Mouse (Mus musculus): Measurements from ENCODE around the gene Mad1l1.

Gene Mad1l1

GRCm38 (mm10) chr5:140263754-140264749 is 57.3 kb downstream of the Mad1l1 start:
- no peak for DNase-seq (ENCODE audit: extremely low read depth, insufficient read length, low spot score)

GRCm38 (mm10) chr5:140262401-140262800 is 59.0 kb downstream of the Mad1l1 start:
- DNase-seq (ENCODE audit: extremely low read depth, insufficient read length, low spot score) = no peak

- DNase-seq (ENCODE audit: extremely low read depth, insufficient read length, low spot score) = no peak
Observed at GRCm38 (mm10) chr5:140261313-140261712, 60.0 kb downstream of the Mad1l1 start.

- no peak for DNase-seq (ENCODE audit: extremely low read depth, insufficient read length, low spot score)
Observed at GRCm38 (mm10) chr5:140258633-140259032, 62.7 kb downstream of the Mad1l1 start.

- no peak for DNase-seq (ENCODE audit: extremely low read depth, insufficient read length, low spot score)
Observed at GRCm38 (mm10) chr5:140258035-140258434, 63.3 kb downstream of the Mad1l1 start.

GRCm38 (mm10) chr5:140257439-140257838 is 63.9 kb downstream of the Mad1l1 start:
- no peak for DNase-seq (ENCODE audit: extremely low read depth, insufficient read length, low spot score)

GRCm38 (mm10) chr5:140256685-140257084 is 64.7 kb downstream of the Mad1l1 start:
- DNase-seq (ENCODE audit: extremely low read depth, insufficient read length, low spot score) = no peak

- DNase-seq (ENCODE audit: extremely low read depth, insufficient read length, low spot score) = no peak
Observed at GRCm38 (mm10) chr5:140255265-140255664, 66.1 kb downstream of the Mad1l1 start.

- no peak for DNase-seq (ENCODE audit: extremely low read depth, insufficient read length, low spot score)
Observed at GRCm38 (mm10) chr5:140254656-140255055, 66.7 kb downstream of the Mad1l1 start.

- no peak for DNase-seq (ENCODE audit: extremely low read depth, insufficient read length, low spot score)
Observed at GRCm38 (mm10) chr5:140251989-140252388, 69.4 kb downstream of the Mad1l1 start.

GRCm38 (mm10) chr5:140250370-140250769 is 71.0 kb downstream of the Mad1l1 start:
- DNase-seq (ENCODE audit: extremely low read depth, insufficient read length, low spot score) = no peak

GRCm38 (mm10) chr5:140249359-140250062 is 71.8 kb downstream of the Mad1l1 start:
- no peak for DNase-seq (ENCODE audit: extremely low read depth, insufficient read length, low spot score)

GRCm38 (mm10) chr5:140248101-140248500 is 73.3 kb downstream of the Mad1l1 start:
- DNase-seq (ENCODE audit: extremely low read depth, insufficient read length, low spot score) = no peak

- no peak for DNase-seq (ENCODE audit: extremely low read depth, insufficient read length, low spot score)
Observed at GRCm38 (mm10) chr5:140240235-140240634, 81.1 kb downstream of the Mad1l1 start.

- DNase-seq (ENCODE audit: extremely low read depth, insufficient read length, low spot score) = no peak
Observed at GRCm38 (mm10) chr5:140238880-140239279, 82.5 kb downstream of the Mad1l1 start.

- no peak for DNase-seq (ENCODE audit: extremely low read depth, insufficient read length, low spot score)
Observed at GRCm38 (mm10) chr5:140230818-140231217, 90.5 kb downstream of the Mad1l1 start.

- DNase-seq (ENCODE audit: extremely low read depth, insufficient read length, low spot score) = no peak
Observed at GRCm38 (mm10) chr5:140228306-140228705, 93.0 kb downstream of the Mad1l1 start.

GRCm38 (mm10) chr5:140226871-140227270 is 94.5 kb downstream of the Mad1l1 start:
- no peak for DNase-seq (ENCODE audit: extremely low read depth, insufficient read length, low spot score)

GRCm38 (mm10) chr5:140225881-140226280 is 95.5 kb downstream of the Mad1l1 start:
- DNase-seq (ENCODE audit: extremely low read depth, insufficient read length, low spot score) = no peak

- DNase-seq (ENCODE audit: extremely low read depth, insufficient read length, low spot score) = no peak
Observed at GRCm38 (mm10) chr5:140225103-140225502, 96.2 kb downstream of the Mad1l1 start.
